Mouse (Mus musculus) telencephalon, adult 2 months (tissue): ENCODE results near the gene Ap3d1.

Experiments used
- DNase-seq: peaks from one replicate; pipeline ENCODE4 v3.0.0-alpha.2; 2011; ENCODE audit warnings: low read depth, low spot score

The Ap3d1 gene

DNA sequence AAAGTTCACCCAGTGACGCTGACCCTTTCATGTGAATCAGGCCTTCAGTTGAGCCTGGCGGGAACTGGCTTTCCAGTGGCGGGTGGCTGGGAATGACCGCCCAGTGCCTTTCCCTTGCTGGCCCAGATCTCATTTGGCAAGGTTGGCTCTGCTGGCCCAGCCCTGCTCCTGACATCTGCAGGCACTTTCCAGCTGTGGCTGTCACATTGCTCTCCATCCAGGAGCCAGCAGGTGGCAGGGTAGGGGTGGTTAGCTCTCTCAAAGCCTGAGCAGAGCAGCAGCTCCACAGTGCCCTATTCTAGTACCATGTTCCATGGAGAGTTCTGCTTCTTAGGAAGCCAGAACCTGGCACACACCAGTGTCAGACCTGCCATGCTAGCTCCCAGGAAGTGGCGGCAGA lies 15.7 kb upstream of the Ap3d1 start:
- no peak for DNase-seq

DNA sequence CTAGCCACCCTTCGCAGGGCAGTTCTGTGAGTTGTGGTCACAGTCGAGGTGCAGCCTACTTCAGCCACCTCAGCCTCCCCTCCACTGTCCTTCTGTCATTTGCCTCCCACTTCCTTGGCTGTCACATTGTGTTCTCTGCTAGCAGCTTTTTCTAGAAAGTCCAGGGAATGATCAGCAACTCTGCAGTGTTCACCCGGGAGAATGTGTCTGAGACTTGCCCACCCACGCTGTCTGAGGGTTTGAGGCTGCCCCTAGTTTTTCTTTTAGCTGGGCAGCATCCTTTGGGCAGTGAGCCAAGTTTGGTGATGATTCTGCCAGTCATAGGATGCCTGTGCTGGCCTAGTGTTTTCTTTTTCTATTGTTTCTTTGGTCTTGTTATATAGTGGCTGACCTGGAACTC lies 14.9 kb upstream of the Ap3d1 start:
- DNase-seq: no peak

DNA sequence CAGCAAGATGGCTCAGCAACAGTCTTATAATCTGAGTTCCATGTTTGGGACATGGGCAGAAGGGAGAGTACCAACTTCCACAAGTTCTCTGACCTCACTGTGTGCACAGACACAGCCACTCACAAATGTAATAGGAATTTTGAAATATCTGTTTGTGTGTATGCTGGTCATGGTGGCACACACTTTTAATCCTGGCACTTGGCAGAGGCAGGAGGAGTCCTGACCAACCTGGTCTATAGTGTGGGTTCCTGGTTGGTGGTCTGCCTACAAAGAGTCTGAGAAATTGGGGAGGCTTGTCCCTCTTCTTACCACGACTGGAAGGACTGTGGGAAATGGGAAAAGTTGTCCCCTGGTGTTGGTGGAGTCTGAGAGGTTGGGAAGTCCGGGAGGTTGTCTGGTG lies 14.4 kb upstream of the Ap3d1 start:
- no peak for DNase-seq

DNA sequence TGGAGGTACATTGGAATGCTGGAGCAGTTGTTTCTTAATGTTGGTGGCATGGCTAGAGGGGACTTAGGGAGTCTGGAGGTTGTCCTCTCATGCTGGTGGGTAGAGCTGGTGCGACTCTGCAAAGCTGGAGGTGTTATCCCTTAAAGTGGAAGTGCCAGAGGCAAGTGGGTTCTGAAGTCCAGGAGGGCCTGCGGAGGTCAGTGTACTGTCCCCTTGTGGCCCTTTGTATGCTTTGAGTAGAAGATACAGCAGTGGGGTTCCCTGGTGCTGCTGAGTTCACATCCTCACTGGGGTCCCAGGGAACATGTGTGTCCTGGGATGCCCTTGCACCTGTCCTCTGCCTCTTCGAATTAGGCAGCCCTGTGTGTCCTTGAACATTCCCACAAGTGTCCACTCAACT lies 14.0 kb upstream of the Ap3d1 start:
- no peak for DNase-seq

DNA sequence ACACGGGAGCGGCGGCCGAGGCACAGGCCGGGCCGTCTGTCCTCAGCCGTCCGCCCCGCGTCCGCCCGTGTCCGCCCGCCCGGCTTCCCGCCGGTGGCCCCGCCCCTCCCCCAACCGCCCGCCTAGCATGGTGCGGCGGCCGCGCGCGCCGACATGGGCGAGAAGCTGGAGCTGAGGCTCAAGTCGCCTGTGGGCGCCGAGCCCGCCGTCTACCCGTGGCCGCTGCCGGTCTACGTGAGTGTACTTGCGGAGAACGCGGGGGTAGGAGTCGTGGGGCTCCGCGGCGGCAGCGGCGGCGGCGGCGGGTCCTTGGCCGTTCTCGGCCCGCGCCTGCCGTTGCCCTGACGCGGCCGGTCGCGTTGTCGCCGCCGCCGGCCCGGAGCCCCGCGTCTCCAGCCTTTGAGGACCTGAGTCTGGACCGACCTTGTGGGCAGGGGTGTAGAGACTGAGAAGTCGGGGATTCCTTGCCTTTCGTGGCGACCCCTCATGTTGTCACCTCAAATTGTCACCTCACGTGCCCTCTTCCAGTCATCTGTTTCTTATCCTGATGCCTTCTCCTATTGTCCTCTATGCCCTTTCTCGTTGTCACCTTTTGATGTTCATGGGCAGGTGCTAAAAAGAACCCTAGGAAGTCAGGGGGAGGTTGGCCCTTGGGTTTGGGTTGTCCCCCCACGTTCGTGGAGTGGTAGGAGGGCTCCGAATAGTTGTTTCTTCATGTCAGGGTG lies 13.4 kb upstream of the Ap3d1 start:
- DNase-seq: no peak

DNA sequence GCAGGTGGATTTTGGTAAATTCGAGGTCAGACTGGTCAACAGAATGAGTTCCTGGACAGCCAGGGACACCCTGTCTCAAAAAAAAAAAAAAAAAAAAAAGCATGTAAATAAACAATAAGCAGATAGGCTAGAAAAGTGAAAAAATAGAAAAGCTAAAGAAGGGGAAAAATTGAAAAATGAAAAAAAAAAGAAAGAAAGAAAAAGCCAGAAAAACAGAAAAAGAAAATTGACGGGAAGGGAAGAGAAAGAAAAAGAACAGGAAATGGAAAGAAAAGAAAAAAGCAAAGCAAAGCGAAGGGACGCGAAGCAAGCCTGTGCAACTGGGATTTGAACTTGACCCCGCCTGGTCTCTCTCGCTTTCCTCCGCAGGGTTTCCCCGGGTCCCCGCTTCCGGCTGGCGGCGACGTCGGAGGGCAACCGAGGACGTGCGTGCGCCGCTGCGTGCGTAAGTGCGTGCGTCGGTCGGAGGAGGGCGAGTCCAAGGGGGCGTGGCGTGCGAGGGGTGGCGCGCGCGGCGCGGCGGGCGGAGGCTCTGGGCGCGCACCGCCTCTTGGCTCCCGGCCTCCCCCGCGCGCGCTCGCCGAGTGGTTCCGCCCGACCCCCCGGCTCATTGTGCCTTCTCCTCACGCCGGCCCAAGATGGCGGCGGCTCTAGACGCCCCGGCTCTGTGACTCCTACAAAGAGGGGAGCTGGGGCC lies 12.7 kb upstream of the Ap3d1 start, which contains the start of gene Dot1l:
Dot1l (plus strand) TSS at position 613 of the 697 bp plus-strand sequence.
- DNase-seq: peak; percentile 91

DNA sequence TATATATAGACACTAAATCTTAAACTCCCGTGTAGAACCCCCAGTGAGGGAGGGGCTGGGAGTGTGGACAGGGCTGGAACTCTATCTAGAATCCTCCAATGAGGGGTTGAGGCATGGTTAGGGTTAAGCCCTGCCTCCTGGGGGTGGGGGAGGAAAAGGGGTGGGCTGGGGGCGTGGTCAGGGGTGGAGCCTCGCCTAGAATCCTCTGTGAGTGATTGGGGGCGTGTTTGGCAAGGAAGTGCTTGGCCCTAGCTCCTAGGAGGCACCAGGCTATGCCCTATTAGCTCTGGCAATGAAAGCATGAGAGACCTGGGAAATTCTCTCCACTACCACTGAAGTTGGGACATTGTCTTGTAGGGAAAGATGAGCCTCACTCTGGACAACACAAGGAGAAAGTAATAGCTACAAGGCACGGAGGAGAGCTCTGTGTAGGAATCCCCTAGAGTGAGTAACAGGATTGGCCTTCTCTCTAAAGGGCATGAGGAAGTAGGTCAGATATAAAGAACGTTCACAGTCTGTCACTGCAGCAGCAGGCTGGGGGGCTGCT lies 10.1 kb upstream of the Ap3d1 start:
- DNase-seq: no peak

DNA sequence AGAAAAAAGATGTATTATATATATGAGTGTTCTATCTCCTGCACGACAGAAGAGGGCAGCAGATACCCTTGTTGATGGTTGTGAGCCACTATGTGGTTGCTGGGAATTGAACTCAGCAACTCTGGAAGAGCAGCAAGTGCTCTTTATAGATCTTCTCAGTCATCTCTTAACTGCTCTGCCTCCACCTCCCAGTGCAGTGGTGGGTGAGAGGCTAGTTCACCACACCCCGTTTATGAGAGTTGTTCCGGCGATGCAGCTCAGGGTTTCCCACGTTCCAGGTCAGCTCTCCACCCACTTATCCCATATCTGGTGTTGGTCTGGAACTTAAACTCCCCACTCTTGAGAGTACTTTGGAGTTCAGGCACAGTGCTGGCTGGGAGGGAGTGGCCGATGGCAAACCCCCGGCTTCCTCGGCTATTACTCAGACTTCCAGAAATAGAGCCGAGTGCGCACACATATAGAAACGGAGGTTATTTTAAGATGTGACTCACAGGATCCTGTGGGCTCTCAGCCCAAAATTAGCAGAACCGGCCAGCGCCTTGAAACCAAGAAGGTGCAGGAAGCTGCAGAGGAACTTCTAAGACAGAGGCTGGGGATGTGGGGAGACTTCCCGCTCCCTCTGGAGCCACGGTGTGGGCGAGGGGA lies 9.2 kb upstream of the Ap3d1 start:
- DNase-seq: peak; percentile 87

DNA sequence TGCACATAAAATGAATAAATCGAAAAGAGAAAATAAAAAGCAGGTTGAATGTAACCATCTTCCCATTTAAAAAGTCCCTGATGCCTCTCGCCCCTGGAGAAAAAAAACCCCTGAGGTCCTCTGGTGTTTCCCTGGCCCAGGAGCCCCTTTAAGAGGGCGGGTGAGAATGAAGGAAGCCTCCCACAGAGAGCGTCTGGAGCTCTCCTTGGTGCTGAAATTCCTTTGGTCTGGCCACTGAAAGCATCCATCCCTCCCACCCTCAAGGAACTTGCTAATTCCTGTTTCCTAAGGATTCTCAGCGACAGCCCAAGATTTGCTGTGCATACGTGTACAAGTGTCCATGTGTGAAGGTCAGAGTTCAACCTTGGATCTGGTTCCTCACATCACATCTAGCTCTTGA lies 6.5 kb upstream of the Ap3d1 start:
- DNase-seq: no peak

DNA sequence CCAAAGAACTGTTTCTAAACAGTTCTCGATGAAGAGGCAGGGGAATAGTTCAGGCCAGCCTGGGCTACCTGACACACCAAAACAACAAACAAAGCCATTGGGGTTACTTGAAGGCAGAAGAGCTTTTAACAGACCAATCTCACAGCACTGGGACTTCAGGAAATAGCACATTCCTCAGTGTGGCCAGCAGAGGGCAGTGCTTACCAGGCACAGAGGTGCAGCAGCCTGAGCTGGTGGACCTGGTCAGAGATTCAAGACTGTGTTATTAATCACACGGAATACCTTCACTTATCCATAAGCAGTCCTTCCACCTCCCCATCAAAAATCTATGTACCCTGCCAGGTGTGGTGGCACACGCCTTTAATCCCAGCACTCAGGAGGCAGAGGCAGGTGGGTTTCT lies 5.3 kb upstream of the Ap3d1 start:
- no peak for DNase-seq

DNA sequence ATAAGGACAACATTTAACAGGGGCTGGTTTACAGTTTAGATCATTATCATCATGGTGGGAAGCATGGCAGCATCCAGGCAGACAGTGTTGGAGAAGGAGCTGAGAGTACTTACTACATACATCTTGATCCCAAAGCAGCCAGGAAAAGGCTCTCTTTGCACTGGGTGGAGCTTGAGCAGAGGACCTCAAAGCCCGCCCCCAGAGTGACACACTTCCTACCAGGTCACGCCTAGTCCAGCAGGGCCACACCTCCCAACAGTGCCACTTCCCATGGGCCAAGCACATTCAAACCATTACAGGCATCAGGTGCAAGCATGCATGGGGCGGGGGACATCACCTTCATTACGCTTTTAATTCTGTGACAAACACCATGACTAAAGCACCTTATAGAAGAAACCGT lies 2.2 kb upstream of the Ap3d1 start:
- DNase-seq: no peak

DNA sequence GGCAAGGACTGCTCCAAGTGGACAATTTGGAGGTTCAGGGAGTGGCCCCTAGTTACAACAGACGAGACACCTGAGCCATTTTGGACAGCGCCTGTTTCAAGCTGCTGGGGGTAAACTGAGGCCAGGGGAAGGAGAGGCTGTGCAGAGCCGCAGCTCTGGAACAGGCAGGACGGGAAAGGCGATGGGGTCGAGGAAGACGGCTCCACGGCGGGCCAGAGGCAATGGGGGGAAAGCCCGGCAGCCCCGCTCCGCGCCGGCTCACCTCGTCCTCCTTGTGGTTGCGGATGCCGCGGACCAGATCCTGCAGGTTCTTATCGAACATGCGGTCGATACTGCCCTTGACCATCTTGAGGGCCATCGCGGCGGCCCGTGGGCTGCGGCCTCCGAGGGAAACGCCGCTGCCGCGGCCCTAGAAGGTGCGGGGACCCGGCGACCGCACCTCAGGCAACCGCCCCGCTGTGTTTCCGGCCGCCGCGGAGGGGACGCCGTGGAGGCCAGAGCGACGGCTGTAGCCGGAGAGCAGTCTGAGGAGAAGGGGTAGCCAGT lies 357 bp downstream of the Ap3d1 start:
- no peak for DNase-seq

DNA sequence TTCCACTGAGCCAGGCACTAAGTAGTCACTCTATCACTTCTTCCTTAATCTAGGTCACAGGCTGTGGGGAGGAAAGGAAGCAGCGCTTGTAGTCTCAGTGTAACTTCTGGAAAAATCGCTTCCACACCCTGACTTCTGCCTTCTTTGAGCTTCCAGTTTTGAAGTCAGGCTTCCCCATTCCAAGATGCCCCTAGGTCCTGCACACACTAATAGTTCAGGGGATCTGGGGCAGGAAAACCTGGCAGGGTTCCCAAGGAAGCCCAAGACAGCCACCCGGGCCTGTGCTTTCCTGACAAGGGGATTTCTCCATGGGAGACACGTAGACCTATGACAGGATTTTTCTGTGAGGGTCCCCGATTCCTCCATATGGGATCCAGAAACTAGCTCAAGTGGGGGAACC lies 918 bp downstream of the Ap3d1 start:
- DNase-seq: no peak

DNA sequence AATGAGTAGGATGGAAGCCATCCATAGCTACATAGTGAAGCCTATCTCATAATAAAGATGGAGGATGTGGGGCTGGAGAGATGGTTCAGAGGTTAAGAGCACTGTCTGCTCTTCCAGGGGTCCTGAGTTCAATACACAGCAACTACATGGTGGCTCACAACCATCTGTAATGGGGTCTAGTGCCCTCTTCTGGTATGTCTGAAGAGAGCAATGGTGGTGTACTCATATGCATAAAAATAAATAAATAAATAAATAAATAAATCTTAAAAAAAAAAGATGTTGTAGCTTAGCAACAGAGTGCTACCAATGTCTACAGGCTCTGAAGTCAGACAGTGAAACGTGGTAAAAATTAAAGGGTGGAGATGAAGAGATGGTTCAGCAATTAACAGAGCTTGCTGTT lies 3.4 kb downstream of the Ap3d1 start:
- no peak for DNase-seq

DNA sequence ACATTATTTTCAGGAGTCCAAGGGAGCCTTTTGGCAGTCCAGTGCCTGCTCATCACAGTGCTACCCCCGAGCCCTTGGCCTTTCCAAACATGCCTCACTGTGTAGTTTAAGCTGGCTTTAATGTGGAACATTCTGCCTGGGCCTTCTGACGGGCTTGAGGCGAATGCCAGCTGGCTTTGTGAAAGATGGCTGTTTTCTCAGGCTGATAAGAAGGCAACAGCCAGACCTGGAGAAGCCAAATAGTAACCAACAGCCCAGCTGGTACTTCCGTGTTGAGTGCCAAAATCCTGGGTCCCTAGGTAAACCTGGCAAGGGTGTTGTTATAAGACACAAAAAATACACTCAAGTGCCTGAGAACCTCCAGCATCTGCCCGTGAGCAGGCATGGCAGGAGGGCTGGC lies 5.3 kb downstream of the Ap3d1 start:
- no peak for DNase-seq

DNA sequence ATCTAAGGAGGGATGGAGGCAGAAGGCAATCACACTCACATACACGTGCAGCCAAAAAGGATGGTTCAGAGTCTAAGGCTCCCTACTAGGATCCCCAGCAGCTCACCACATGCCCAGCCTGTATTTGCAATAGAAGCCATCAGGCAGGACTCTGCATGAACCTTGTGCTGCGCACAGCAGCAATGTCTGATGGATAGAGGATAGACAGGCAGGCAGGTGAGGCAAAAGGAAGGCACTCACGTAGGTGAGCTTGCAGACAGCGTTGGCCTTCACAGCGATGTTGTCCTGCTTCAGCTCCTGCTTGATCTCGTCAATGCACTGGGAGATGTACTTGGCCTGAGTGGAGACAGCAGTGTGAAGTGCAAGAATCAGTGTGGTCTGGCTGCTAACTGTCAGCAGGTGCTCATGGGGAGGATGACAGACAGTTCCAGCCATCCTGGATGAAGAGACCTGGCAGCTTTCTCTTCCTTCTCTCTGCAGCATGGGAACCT lies 9.4 kb downstream of the Ap3d1 start:
- no peak for DNase-seq

DNA sequence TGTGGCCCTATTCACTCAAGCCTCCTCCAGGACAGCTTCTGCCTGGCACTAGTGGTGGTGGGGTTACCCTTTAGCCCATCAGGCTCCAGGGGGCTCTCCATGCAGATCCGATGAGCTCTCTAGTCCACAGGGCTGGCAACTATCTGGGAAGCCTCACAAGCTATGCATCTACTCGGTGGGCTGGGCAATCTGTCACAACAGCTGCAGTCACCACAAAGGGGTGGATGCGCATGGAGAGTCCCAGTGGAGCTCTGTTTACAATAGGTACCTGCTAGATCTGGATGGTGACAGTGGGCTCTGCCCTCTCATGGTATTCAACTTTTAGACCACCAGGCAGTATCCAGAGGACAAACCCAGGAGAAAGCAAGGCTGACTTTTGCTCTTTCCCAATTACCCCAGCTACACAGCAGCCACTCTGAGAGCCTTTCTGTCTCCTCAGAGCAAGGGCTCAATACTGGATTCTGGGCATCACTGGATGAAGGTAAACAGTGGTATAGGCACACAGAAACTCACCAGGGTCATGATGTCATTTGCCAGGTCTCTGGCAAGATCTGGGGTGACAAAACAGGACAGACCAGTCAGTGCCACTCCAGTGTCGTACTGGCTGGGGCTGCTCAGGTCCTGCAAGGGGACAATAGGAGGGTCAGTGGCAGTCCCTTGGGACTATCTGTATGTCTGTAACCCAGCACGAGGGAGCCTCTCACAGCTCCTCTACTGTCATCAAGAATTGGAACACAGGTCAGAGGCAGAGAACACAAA lies 14.5 kb downstream of the Ap3d1 start:
- DNase-seq: no peak

DNA sequence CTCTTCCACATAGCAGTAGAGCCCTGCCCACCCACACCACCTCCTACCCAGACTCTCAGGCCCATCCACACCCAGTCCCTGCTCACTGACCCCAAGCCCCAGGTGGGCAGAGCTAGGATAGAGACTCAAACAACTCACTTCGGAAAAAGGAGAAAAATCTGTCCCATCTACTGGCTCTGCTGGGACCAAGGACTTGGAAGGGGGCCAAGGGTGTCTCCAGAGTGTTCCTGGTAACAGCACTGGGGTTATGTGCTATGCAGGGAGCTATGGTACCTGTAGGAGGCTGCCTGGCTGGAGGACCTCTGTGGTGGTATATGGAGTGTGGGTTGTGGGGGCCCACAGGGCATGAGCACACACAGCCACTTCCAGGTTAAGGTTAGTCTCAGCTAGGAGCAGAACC lies 24.8 kb downstream of the Ap3d1 start:
- no peak for DNase-seq

DNA sequence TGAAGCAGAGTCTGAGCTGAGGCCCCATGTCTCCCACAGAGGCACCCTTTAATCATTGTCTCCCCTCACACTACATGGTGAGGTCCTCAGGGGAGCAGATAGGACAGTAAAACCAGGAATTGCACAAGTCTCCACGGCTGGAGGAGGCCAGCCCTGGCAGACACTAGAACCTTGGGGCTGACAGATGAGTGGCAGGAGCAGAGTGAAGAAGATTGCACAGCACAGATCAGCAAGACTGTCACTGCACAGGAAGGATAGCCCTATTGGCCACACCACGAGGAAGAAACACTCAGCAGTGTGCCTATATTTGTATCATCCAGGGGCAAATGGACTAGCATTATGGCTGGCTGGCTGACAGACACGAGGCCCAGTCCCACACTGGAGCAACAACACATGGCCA lies 31.2 kb downstream of the Ap3d1 start:
- DNase-seq: no peak

DNA sequence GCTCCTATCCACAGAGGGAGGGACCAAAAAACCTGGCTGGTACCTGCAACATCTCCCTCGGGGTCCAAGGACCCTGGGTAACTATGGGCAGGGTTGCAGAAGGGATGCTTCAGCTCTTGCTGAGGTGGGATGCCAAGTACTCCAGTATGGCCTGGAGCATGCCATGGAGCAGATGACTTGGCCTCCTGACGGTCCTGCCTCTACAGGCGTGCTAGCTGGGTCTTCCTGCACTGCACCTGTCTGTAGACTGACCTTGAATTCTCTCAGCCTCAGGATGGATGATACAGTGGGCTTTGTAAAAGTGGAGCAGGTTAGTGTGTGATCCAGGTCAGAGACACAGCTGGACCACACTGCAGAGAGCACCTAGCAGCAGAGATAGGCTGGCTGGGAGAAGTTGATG lies 36.6 kb downstream of the Ap3d1 start:
- DNase-seq: no peak

DNA sequence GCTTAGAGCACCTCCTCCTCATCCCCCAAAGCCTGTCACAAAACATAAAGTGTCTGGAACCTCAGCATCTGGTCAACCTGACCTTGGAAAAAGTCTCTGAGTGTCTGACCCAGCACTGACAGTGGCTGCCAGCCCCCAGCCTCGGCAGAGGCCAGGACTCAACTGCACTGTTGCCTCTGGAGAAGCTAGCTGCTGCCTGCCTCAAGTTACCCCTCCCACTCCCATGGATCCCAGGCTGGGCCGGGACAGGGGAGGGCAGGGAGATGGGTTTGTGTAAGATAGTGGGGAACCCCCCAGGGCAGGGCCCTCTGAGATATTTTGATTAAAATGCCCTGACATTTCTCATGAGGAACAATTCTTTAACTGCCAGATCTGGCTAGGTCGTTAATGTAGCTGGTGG lies 37.0 kb downstream of the Ap3d1 start:
- DNase-seq: no peak

DNA sequence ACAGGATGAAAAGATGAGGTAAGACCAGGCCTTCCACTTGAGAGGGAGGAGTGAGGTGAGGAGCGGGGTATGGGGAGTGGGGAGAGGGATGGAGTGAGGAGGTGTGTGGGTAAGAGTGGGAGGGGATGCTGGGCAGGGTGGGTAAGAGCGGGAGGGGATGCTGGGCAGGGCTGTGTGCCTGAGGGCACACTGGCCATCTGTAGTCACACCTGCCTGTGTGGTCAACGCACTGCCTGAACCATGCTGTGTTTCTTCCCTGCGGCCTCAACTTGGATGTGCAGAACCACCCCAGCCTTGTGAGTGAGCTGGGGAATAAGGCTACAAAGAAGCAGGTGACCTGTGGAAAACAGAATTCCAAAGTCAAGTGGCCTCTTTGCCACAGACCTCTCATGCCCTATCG lies 37.6 kb downstream of the Ap3d1 start:
- DNase-seq: no peak
